Mouse (Mus musculus) cerebellum, adult (tissue): Measurements from ENCODE around the gene Epsti1.
A peak's percentile ranks its signal among the peaks of the same experiment; 100 is the strongest.

Experiments
- ATAC-seq: cut with Nextera tagmentation; 2 replicates; pipeline ENCODE4 v1.9.2; 2017; ENCODE audit warnings: mild to moderate bottlenecking, moderate library complexity, mixed read lengths; ENCODE audit not compliant: insufficient number of reproducible peaks, low FRiP score, low TSS enrichment

Epsti1 gene

DNA sequence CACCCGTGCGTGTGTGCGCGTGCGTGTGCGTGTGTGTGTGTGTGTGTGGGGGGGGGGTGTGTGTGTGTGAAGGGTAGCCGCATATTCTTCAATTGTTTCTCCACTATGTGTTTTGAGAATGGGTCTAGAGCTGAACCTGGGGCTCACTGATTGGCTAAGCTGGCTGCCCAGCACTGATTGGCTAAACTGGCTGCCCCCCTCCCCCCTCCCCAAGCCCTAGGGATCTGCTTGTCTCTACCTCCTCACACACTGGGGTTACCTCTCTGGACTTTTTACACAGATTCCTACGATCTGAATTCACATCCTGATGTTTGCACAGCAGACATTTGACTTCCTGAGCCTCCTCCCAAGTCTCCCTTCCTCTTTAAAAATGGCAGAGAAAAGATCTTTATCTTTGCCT, 17.6 kb downstream of the Epsti1 start:
- ATAC-seq = no peak

DNA sequence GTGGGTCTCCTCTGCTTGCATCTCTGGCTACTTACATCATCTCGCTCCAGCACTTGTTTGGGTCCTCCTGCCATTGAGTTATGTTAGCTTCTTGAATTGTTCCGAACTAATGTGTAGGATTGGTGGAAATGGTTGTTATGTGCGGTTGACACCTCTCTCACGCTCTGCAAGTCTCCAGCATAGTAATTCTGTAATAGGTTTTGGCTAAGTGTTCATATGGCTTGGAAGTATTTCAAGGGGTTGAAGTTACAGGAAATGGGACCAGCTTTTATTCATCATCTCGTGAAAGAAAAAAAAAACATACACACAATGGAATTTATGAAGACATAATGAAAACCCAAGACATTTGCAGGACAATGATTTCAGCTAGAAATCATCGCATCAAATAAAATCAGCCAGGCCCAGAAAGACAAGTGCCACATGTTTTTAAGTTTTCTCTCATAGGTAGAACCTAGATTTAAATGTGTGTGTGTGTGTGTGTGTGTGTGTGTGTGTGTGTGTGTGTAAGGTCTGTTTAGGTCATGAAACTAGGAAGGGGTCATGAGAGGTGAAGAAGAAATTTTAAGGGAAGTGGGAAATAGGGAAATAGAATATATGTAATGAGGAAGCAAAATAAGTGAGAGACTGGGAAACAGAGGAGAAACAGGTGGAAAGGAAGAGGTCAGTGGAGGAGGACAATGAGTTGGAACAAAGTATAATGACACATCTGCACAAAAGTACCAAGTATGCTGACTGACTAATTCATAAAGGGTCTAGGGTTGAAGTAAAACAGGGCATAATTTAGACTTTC, 19.2 kb downstream of the Epsti1 start:
- no peak for ATAC-seq

DNA sequence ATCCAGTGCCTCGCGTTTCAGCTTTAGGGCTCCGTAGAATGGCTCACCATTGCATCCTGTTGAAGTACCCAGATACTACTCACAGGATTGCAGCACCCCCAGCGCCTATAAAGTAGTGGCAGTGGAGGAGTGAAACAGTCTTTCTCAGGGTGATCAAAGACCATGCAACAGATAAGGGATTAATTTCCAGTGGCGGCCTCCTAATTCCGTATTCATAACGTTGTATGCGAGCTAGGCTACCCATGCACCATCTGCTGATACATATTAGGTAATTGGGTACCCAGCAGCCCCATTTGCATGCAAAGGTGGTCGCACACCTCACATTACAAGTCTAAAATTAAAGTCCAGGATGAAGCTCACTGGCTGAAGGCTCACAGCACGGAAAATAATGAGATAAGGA, 21.4 kb downstream of the Epsti1 start:
- ATAC-seq = no peak

DNA sequence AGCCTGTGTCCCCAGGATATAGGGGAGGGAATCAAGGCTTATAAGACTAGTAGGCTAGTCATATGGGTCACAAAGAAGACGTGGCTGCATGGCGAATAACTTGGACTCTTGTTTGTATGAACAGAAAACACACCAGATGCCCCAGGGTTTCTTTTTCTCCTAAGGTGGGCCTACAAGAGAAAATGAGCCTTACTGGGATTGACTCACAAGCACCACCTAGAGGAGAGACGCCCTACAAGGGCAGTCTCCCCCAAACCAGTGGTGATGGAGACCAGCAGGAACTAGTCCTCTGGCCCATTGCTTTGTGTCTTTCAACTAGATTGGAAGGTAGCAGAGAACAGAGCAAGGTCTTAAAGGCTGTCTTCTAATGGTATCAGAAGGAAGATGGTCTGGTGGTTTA, 22.7 kb downstream of the Epsti1 start:
- no peak for ATAC-seq

DNA sequence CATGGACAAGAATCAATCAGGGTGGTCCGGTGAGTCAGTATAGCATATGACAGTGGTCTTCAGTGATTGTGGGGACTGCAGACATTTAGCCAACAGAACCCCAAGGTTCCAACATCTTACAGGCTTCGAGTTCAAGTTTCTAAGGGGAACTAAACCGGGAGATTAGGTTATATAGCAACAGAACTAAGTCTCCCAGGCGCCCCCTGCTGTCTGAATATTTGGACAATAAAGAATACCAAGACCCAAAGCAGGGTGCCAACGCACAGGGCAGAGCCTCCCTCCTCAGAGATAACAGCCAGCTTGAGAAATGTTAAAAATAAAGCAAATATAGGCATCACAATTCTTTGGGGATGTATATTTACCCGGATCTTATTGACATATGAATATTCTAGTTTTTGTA, 24.0 kb downstream of the Epsti1 start:
- ATAC-seq = no peak

DNA sequence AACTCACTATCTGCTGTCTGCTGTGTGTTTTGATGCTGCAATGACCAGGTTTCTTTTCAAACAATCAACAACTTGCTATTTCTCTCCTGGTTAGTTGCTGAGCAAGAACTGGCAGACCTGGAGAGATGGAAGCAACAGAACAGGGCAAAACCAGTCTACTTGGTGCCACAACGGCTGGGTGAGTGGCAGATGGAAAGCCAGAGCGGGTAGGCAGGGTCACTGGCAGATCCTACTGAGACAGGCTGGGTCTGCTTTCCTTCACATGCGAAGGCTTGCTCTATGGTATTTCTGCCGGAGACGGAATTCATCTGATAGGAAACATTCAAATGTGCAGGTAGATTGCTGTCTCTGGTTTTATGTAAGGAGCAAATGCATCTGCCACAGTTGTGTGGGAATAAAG, 24.6 kb downstream of the Epsti1 start:
- ATAC-seq = peak; percentile 62; the same call in 1 of the 2 replicates

DNA sequence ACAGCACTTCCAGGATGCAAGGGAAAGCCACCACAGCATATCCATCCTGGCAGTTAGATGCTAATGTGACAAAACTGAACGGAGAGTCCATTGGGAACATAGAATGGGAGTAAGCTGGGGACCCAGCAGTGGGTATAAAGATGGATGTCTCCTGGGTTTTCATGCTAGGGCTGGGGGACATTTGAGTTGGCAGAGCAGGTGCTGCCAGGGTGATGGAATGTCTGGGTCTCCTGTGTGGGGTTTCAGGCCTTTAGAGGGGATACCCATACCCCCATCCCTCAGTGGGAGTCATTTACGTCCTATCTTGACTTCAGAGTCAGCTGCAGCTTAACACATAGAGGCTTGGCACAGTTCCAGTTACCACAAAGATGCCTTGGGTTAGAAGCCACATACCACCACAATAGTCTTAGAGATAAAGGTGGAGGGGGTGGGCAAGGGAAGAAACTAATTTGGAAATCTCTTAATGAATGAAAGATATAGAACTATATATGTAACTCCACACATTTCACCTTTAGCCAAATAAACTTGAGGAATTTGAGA, 25.2 kb downstream of the Epsti1 start:
- 0 out of 2 replicates have a peak, but pooled peaks have one; percentile 3 for ATAC-seq

DNA sequence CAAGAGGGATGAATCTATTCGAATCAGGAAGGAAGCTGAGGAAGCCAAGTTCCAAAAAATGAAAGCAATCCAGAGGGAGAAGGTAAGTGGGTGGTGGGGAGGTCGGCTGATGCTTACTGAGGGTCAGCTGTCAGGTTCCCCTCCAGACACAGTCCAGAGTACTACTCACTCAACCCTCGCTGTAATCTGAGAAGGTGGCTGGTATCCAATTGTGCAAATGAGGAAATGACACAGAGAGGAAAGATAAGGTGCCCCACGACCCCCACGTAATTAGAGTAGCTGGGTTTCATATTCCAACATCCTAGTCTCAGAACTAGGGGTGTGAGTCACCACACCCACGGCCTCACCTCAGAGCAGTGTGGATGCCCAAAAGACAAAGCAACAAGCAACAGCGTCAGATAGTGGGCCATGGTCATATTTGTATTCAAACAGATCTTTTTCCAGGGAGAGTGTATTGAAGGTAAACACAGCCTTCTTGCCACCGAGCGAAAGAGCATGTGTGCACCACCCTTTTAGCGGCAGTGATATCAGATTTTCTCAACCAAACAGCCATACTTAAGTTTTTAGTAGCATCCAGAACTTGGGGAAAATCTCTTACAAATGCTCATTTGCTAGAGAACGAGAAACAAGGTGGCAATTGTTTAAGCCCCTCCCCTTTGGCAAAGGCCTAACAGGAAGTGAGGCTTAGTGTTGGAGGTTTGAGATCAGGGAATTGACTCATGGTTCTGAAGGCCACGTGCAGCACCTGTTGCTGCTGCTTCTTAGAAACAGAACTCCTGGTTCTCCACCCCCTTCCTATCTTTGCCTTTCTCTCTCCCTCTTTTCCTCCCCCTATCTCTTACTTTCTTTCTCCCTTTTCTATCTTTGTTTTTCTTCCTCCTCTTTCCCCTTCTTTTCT, 28.4 kb downstream of the Epsti1 start:
- ATAC-seq = no peak

DNA sequence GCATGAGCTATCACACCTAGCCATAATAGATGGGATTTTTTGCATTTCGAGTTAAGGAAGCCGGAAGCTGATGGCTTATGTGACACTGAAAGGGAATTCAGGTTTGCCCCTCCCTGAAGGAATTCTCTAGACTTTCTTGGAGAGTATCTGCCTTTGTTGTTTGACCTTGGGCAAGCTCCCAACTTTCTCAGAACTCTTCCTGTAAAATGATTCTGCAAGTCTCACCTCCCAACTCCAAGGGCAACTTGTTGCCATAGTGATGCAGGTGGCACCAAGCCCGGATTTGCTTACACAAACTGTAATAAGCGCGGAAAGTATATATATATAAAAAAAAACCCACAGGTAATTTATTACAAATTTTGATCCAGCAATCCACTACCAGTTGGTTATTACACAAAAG, 29.2 kb downstream of the Epsti1 start:
- no peak for ATAC-seq

DNA sequence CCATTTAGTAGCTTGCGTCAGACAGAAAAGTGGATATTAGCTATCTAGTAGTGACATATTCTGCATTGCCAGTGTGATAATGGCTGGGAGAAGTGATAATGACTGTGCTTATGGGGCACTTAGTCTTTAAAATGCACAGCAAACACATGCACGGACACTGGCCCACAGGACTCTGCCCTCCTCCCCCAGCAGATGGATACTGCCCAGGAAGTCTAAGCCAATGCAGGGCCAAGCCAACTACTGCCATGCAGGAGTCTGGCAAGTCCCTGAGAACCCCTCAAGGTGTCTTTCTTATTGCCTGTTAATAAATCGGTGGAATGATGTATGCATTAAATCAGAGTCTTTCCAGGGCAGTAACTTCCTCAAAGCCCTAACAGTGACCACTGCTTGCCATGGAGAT, 30.4 kb downstream of the Epsti1 start:
- ATAC-seq = no peak

DNA sequence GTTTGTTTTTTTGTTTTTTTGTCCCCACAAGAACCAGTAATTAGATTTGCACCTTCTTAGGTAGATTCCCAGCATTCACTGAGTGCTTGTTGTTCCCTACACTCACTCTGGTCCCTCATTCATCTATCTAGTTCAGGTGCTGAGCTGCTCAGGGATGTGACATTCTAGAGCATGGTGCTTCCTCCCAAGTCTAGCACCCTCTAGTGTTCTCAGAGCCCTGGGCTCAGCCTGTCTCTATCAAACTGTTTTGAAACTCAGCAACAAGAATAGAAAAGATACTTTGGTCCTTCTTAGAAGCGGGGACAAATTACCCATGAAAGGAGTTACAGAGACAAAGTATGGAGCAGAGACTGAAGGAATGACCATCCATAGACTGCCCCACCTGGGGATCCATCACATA, 37.1 kb downstream of the Epsti1 start:
- no peak for ATAC-seq

DNA sequence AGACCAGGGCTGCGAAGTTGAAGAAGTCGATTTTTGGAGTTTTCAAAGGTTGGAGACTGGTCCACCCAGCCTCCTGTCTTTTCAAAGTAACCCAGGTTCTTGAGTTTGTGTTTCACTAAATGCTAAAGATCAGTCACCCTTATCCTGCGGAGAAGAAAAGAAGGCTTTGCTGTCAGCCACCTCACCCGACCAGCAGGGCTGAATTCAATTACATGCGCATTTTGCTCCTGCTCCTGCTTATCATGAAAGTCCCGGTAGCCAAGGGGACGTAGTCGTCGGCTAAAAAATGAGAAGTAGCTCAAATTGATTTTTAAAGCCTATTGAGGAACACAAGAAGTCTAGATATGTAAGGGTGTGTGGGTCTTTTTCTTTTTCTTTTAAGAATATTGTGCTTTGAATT, 38.2 kb downstream of the Epsti1 start:
- ATAC-seq = no peak

DNA sequence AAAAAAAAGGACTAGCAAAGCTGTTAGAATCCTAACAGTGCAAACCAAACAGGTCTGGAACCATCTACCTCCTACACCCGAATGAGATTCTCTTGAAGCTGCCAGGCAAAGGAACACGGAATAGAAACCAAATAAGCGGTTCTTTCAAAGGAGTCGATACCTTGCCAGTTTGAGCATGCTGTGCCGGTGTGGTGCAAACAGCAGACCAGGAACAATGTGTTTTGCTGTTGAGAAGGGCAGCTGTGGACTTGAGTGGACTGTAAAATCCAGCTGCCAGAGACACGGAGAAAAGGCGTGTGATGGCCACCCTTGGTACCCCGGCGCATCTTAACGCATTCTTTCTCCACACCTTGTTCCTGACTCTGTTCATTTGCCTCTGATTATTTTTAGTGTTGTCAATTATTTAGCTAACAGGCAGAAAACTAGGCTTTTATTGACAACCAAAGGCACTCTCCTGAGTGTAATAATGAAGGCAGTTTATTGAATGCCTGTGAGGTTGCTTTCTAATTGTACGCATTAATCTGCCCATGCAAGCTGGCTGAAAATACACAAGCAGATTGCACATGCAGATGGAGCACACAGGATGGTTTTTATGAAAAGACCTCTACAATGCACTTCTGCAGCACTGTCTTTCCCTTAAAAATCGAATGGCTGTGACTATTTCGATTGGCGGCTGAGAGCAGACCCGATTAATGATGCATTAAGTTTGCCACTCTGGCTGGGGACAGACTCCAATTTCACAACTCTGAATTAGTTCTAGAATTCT, 38.9 kb downstream of the Epsti1 start:
- ATAC-seq = peak; percentile 31; the same call in 1 of the 2 replicates

DNA sequence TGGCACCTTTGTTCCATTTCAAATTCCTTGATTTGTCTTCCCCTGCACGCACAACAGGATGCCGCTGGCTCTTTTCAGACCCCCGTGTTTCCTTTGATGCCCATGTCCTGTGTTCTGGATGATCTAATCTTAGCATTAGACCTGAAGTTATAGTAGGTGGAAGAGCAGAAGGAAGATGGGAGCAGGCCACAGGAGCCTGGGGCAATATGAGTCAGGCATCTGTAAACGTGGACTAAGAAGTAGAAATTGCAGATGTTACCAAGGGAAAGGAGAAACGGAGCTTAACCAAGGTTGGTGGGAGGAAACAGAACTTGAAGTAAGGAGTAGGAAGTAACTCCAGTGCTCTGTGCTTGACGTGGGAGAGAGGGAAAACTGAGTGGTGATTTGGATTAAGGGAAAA, 57.7 kb downstream of the Epsti1 start:
- ATAC-seq = no peak

DNA sequence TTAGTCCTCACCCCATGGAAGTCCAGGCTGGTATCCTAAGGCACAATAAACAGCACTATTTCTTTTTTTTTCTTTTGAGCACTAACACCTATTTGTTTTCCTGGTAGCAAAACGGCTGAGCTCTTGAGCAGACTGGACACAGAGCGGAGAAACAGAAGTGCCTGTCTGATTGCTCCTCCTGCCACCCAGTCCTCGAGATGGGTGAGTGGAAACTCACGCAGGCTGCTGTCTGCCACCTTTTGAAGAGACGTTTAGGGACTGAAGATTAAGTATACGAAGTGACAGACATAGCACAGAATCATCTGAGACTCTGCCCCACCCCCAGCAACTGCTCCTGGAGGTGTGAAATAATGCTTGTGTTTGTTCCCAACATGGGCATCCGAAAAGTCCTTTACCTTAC, 59.5 kb downstream of the Epsti1 start:
- no peak for ATAC-seq

DNA sequence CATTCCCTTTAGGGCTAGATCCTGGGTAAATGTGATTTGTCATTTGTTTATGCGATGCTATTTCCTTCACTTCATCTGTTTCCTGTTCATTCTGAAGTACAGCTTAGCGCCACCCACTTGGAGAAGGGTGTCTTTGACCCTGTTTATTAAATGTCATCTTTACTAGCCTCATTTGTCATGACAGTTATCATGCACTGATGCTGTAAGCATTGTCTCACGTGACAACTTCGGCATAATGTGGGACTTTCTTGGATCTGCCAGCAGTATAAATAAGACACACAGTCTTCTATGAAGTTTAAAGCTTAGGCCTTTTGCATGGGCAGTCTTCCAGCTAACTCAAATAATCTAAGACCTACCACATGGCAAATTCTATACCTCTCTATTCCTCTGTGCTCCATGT, 67.3 kb downstream of the Epsti1 start:
- ATAC-seq = no peak

DNA sequence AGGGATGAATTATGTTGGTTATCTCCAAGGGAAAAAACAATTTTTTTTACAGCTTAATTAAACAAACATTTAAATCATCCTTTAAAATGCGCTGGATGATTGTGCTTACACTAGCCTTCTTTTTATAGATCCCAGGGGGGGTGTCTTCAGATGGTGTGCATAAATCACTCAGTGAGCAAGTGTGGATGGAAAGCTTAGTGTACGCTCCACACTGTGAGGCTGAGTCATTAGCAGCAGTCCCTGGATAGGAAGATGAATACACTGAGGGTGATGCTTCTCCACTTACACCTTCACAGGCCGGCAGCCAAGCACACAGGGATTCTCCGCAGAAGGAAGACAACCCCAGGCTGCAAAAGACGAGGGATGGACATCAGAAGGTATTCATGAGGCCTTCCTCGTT, 70.2 kb downstream of the Epsti1 start:
- no peak for ATAC-seq

DNA sequence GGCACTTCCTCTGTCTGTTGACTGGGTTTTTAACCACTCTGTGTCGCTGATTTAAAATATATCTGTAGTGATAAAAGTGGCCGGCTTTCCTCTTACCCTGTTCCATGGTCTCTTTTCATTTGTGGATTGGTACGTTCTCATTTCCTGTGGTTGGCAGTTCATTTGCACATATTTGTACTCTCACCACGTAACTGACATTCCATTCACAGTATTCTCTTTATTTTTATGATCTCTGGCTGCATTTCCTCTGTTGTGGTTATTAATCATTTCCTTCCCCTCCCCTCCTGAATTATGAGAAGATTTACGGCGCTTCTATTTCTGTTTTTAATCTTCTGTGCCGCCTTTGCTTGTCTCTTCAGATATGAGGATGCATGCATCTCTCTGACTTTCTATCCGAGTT, 71.7 kb downstream of the Epsti1 start:
- ATAC-seq = no peak

DNA sequence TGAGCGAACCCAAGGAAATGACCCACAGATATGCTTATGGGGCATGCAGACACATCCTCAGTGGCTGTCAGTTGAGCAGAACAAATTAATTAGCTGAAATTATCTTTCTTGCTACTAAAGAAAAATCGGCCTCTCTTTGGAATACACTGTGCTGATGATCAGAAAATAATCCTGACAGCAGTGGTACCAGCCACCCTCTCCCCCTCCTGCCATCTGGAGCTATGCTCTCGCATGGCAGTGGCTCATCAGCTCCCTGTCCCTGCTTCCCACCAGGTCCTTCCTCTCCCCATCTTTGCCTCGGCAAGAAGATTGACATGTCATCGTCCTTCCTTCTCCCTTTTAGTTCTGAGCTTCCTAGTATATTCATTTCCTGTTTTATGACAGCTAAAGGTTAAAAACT, 77.5 kb downstream of the Epsti1 start:
- no peak for ATAC-seq

DNA sequence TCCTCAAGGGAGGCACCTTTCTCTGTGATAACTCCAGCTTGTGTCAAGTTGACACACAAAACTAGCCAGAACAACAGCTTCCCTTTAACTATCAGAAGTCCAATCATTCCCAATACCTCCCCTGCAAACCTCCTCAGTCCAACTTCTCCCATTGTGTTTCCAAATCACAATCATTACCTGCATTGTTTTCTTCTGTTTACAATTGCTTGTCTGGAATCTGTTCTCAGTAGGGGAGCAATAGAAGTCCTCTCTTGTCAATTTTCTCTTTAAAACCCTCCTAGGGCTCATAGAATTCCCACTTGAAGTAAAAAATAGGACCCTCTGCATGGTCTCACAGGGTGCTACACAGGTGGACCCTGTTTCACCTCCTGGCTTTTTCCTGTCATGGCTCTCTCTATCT, 93.7 kb downstream of the Epsti1 start:
- no peak for ATAC-seq

DNA sequence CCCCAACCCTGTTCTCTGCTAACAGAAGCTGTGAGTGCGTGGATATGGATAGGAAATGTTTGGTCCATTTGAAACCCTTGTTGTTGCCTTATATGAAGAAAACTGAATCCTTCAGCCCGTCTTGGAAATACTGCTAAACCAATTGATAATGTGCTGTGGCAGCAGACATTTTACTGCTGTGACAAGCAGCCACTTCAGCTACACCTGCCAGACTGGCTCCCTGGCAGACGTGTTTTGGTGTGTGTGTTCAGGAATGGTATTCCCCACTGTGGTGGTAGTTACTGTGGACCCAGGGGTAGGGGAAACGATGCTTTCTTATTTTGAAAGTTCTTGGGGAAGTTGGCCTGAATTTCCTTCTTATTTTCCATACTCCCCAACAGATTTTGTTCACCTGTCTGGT, 100.4 kb downstream of the Epsti1 start:
- ATAC-seq = no peak
